Comparison of ENCODE assay signal across 8 mouse cellular contexts in genomic region chr1:36546888-36547471, GRCm38 (mm10). TPM values are rescaled to one million over a fixed set of nuclear protein-coding genes. Genes with fewer than 3 reads are reported as not detected.
DNase-seq lines count a peak whose midpoint lies in the region; ATAC-seq and TF ChIP-seq lines count a peak whose summit lies in the region.

Ankrd39 (minus strand) TSS chr1:36547445.

- peak; percentile 77; the same call in 1 of the 2 replicates for TF ChIP-seq POLR2A in bone marrow, adult 2 months (IDR thresholded peaks at IDR 0.05; ENCODE audit: borderline replicate concordance, control insufficient read depth, low read depth, low read length)
- peak; percentile 88; the same call in 1 of the 2 replicates for TF ChIP-seq POLR2A in limb, embryonic 14.5 days (IDR thresholded peaks at IDR 0.05; ENCODE audit: borderline replicate concordance, extremely low read depth, insufficient read depth, insufficient read length)

- H3K27ac ChIP-seq in bone marrow, adult 2 months (ENCODE audit: control insufficient read depth, insufficient read depth, low read depth, low read length, poor library complexity) = peak within 1 kb of the TSS; percentile 12; the same call in 1 of the 2 replicates
- peak within 1 kb of the TSS; percentile 81 for H3K27ac ChIP-seq in embryonic facial prominence, embryonic 15.5 days (replicated peaks)
- peak within 1 kb of the TSS; percentile 72 for H3K27ac ChIP-seq in limb, embryonic 14.5 days (replicated peaks; ENCODE audit: low read depth, low read length)
- H3K27ac ChIP-seq in midbrain, postnatal 0 days (ENCODE audit: low read depth, low read length) = peak within 1 kb of the TSS; percentile 76

- peak; percentile 99 for DNase-seq in 416B (ENCODE audit: low read depth)
- DNase-seq in heart, adult 8-10 months (ENCODE audit: low spot score) = peak; percentile 99
- peak; percentile 99 for DNase-seq in kidney, adult 9 months
- DNase-seq in limb, embryonic 14.5 days (ENCODE audit: low spot score) = peak; percentile 97
- peak; percentile 99 for DNase-seq in midbrain, postnatal 0 days (ENCODE audit: low spot score)
- DNase-seq in spleen, postnatal 14 days (ENCODE audit: low spot score in 2 of 2) = peak; percentile 91 to 93

- peak; percentile 95 for ATAC-seq in embryonic facial prominence, embryonic 15.5 days (ENCODE audit: insufficient number of reproducible peaks, low FRiP score, low TSS enrichment, low read depth)
- peak; percentile 95 for ATAC-seq in limb, embryonic 14.5 days (ENCODE audit: low FRiP score, low read depth)
- ATAC-seq in midbrain, postnatal 0 days (ENCODE audit: low FRiP score) = peak; percentile 93

- no peaks in the 10 kb centered on the region; the same call in 1 of the 2 replicates for H3K4me1 ChIP-seq in bone marrow, adult 2 months (ENCODE audit: control insufficient read depth, insufficient read depth, low read length)
- peaks cover 50% of the 10 kb centered on the region for H3K4me1 ChIP-seq in embryonic facial prominence, embryonic 15.5 days
- H3K4me1 ChIP-seq in limb, embryonic 14.5 days (ENCODE audit: control insufficient read depth, insufficient read depth, low read length) = peaks cover 19% of the 10 kb centered on the region
- H3K4me1 ChIP-seq in midbrain, postnatal 0 days (ENCODE audit: insufficient read depth, low read length) = peaks cover 4% of the 10 kb centered on the region; the same call in 1 of the 2 replicates

- no peaks in the 10 kb centered on the region for H3K9me3 ChIP-seq in embryonic facial prominence, embryonic 15.5 days (replicated peaks)
- no peaks in the 10 kb centered on the region for H3K9me3 ChIP-seq in limb, embryonic 14.5 days (ENCODE audit: control insufficient read depth, low read length)
- no peaks in the 10 kb centered on the region for H3K9me3 ChIP-seq in midbrain, postnatal 0 days (ENCODE audit: low read length)

- H3K4me3 ChIP-seq in bone marrow, adult 2 months (replicated peaks; ENCODE audit: control insufficient read depth, low read depth, low read length) = peak within 1 kb of the TSS; percentile 88
- H3K4me3 ChIP-seq in embryonic facial prominence, embryonic 15.5 days (replicated peaks) = peak within 1 kb of the TSS; percentile 76
- peak within 1 kb of the TSS; percentile 69 for H3K4me3 ChIP-seq in limb, embryonic 14.5 days (replicated peaks; ENCODE audit: low read length)
- peak within 1 kb of the TSS; percentile 63 for H3K4me3 ChIP-seq in midbrain, postnatal 0 days (ENCODE audit: low read depth, low read length)

- no peaks in the 10 kb centered on the region for H3K27me3 ChIP-seq in embryonic facial prominence, embryonic 15.5 days
- H3K27me3 ChIP-seq in limb, embryonic 14.5 days (ENCODE audit: control insufficient read depth, insufficient read depth, low read length) = no peaks in the 10 kb centered on the region
- no peaks in the 10 kb centered on the region for H3K27me3 ChIP-seq in midbrain, postnatal 0 days (ENCODE audit: insufficient read depth, low read length)

- peak; percentile 99 for TF ChIP-seq CTCF in bone marrow, adult 2 months (IDR thresholded peaks at IDR 0.05; ENCODE audit: control insufficient read depth, insufficient read depth, low read length)
- TF ChIP-seq CTCF in midbrain, postnatal 0 days (IDR thresholded peaks at IDR 0.05) = peak; percentile 100

- H3K36me3 ChIP-seq in embryonic facial prominence, embryonic 15.5 days = peaks cover 42% of the 10 kb centered on the region
- peaks cover 39% of the 10 kb centered on the region for H3K36me3 ChIP-seq in limb, embryonic 14.5 days (ENCODE audit: control insufficient read depth, insufficient read depth, low read length)
- peaks cover 39% of the 10 kb centered on the region for H3K36me3 ChIP-seq in midbrain, postnatal 0 days (ENCODE audit: insufficient read depth, low read length)

- peak within 1 kb of the TSS; percentile 69 for H3K4me2 ChIP-seq in embryonic facial prominence, embryonic 15.5 days (replicated peaks)
- H3K4me2 ChIP-seq in limb, embryonic 14.5 days (replicated peaks; ENCODE audit: low read depth, low read length, severe bottlenecking) = peak within 1 kb of the TSS; percentile 60
- peak within 1 kb of the TSS; percentile 74 for H3K4me2 ChIP-seq in midbrain, postnatal 0 days (ENCODE audit: low read depth, low read length, poor library complexity, severe bottlenecking)

- peak within 1 kb of the TSS; percentile 68 for H3K9ac ChIP-seq in embryonic facial prominence, embryonic 15.5 days
- peak within 1 kb of the TSS; percentile 76 for H3K9ac ChIP-seq in limb, embryonic 14.5 days (ENCODE audit: low read depth, low read length, severe bottlenecking)
- H3K9ac ChIP-seq in midbrain, postnatal 0 days (replicated peaks; ENCODE audit: low read length, poor library complexity, severe bottlenecking) = peak within 1 kb of the TSS; percentile 78

- WGBS in bone marrow, adult 2 months = under 1% methylated on average over 43 of the region's 43 CpGs
- under 1% methylated on average over 43 of the region's 43 CpGs for WGBS in embryonic facial prominence, embryonic 15.5 days
- 0% methylated on average over 42 of the region's 43 CpGs for WGBS in limb, embryonic 14.5 days
- WGBS in midbrain, postnatal 0 days = under 1% methylated on average over 43 of the region's 43 CpGs

RNA-seq across cellular contexts. Expression of gene Ankrd39, which starts in this region (rescaled TPM):
- polyA plus RNA-seq in bone marrow, adult 2 months (2011; ENCODE audit: insufficient read depth, insufficient read length, low replicate concordance, missing spikeins) = 2.2 and 3.5 TPM in 2 replicates
- 25.7 and 29.5 TPM in 2 replicates for polyA plus RNA-seq in embryonic facial prominence, embryonic 15.5 days (2015; fragmentation: Nextera tagmentation; extraction: Ambion mirVana)
- 1 to 10 TPM; 5.4 to 8.2 (median 7.1) TPM for total RNA-seq in heart, adult 8-10 months (2022)
- 22.4 and 26.2 TPM in 2 replicates for polyA plus RNA-seq in limb, embryonic 14.5 days (2012; rRNA removed)
- polyA plus RNA-seq in limb, embryonic 14.5 days (2014; fragmentation: Nextera tagmentation; extraction: Ambion mirVana) = 22.5 and 22.9 TPM in 2 replicates
- 27.9 and 30.4 TPM in 2 replicates for total RNA-seq in midbrain, postnatal 0 days (2014; rRNA removed)
- 34.3 and 40.9 TPM in 2 replicates for polyA plus RNA-seq in midbrain, postnatal 0 days (2015; fragmentation: Nextera tagmentation; extraction: Ambion mirVana)

Comparison
In these comparisons a context has a peak if more than half of its experiments do, and no peak if none do; other contexts are left out.
1. Peak in every context shown above with its lines: DNase-seq, ATAC-seq, H3K4me3 ChIP-seq and H3K27ac ChIP-seq.
2. H3K27ac ChIP-seq: peak in every context shown above with its lines; median percentile 81 in embryonic facial prominence, embryonic 15.5 days; 76 in midbrain, postnatal 0 days; 72 in limb, embryonic 14.5 days; 12 in bone marrow, adult 2 months.